Mouse (Mus musculus): ENCODE measurements at regions not wholly inside any gene's neighbourhood (a gene's known extent, or its start where the extent isn't known, plus 50 kb on each side); places are given as distances from the start of the nearest gene placed in this dataset.

- no peak for DNase-seq (ENCODE audit: low read depth)
Measured at GRCm38 (mm10) chr3:140875500-140876200, 336.5 kb downstream of the Pdha2 start.

DNA sequence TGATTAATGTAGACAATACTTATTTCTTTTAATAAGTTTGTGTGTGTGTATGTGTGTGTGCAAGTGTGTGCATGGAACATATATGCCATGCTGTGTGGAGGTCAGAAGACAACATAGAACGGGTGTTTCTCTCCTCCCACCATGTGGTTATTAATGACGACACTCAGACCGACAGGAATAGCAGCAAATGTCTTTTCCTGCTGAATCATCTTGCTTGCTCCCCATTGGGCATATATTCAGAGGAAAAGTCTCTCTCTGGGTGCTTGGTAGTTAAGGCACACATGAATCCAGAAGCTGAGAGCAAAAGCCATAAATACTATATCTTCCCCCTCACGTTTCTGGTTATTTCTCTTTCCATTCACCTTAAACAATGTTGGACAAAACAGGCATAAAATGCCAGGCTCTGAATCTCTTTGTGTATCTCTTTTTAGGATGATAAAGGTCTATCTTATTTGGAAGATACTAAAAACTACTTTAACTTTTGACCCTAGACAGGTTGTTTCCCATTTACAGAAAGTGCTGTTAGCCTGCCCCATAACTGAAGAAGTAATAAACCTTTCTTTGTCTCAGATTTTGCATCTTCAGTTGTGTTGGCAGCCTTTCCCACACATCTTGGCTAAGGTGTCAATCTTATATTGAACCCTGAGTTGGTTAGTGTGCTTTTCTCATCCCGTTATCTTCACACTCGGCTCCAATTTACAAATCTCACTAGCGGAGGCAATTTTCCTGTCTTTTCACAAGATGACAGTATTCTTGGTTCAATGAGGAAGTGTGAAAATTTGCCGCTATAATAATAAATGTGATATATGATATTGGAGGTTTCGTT is 337.9 kb downstream of the Pdha2 start:
- no peak for DNase-seq (ENCODE audit: low read depth)

DNA sequence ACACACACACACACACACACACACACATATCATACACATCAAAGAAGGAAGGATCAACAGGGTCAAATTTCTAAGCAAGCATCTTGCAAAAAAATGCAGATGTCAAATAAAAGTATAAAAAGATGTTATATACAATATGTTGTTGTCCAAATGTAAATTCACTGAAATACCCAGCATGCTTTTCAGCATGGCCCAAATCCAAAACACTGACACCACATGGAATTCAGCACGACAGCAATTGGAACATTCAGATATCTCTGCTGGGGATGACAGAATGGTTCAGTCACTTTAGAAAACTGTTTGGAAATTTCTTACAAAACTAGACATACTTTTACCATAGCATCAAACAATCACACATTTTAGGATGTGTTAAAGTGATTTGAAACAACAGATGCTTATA is 339.6 kb downstream of the Pdha2 start:
- no peak for DNase-seq (ENCODE audit: low read depth)

DNA sequence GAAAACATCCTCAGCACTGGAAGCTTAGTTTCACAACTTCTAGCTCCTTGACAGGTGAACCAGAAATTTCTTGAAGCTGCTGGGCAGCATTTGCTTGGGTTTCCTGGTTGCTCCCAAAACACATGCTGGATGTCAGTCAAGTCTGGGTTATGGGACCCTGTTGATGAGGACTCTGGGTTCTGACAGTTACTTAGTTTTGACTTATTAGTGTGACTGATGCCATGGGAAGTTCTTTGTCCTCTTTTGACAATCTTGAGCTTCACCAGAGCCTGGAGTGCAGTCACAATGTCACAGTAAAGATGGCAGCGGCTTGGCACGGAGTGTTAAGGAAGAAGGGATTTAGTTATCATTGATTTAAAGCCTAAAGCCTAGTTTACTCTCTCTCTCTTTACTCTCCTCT is 340.9 kb downstream of the Pdha2 start:
- no peak for DNase-seq (ENCODE audit: low read depth)

DNA sequence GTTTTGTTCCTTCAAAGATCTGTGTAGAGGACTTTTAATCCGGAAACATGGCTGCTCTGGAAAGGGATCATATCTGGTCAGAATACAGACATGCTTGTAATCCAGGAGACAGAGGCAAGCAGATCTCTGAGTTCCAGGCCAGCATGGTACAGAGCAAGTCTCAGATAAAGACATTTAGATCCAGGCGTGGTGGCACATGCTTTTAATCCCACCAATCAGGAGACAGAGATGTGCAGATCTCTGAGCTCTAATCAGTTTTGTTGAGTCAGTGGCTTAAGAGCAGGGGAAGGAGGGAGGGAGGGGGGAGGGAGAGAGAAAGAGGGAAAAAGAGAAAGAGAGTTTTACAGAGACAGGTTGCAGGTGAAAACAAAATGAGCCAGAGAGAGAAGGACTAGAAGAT is 372.0 kb downstream of the Pdha2 start:
- no peak for DNase-seq (ENCODE audit: low read depth)

- DNase-seq (ENCODE audit: low read depth): peak; percentile 13
Measured at GRCm38 (mm10) chr3:140837976-140838581, 374.1 kb downstream of the Pdha2 start.

- DNase-seq (ENCODE audit: low read depth): peak; percentile 15
Measured at GRCm38 (mm10) chr3:140821266-140821665, 390.9 kb downstream of the Pdha2 start.

DNA sequence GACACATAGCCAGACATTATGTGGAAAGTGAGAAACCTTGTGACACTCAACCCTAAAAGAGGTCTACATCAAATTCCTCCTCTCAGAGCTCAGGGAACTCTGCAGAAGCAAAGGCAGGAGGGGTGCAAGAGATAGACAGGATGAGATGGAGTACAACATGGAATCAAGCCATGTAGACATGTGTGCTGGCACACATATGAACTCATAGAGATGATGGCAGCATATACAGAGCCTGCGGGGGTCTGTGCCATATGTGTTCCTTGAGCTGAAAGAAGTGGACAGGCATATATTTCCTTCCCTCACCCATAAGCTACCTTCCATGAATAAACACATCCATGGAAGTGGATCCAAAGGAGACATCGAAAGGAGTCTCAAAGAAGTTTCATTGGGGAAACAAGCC is 406.6 kb downstream of the Pdha2 start:
- no peak for DNase-seq (ENCODE audit: low read depth)

GRCm38 (mm10) chr3:140792943-140793342 is 419.2 kb downstream of the Pdha2 start:
- DNase-seq (ENCODE audit: low read depth): no peak

DNA sequence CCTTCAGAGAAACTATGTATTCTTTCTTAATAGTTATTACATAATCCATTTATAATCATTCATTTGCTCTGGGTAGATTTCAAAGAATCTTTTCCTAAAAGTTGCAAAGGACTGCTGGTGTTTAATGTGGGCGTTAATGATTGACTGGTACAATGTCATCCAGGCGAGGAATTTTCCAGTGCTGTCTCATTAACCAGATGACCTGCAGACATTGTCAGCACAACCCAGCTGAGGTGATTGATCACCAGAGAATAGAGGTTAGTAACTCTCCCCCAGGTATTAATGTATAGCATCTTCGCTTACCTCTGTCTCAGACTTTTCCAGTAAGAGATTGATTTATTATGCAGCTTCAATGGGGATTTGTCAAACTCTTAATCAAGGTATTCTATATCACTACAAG is 426.5 kb downstream of the Pdha2 start:
- no peak for DNase-seq (ENCODE audit: low read depth)

DNA sequence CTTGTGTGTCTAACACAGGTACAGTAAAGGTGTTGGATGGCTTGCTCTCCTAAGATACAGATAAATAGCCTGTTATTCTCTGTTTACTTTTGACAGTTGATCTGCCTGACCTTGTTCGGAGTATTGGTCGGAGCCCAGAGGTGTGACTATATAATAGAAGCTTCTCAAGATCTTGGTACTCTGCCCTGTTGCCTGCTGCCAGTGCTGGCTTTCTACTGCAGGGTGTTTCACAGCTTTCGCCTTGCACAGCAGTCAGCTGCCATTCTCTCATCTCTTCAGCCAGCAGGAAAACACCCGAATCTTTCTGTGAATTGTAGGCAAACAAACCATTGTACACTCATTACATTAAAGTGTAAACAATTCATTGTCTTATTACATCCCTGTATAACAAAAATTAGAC is 452.1 kb downstream of the Pdha2 start:
- DNase-seq (ENCODE audit: low read depth): no peak

GRCm38 (mm10) chr3:140744501-140744900 is 467.7 kb downstream of the Pdha2 start:
- DNase-seq (ENCODE audit: low read depth): no peak

GRCm38 (mm10) chr3:140740430-140740829 is 471.7 kb downstream of the Pdha2 start:
- no peak for DNase-seq (ENCODE audit: low read depth)

GRCm38 (mm10) chr3:140738654-140739369 is 473.3 kb downstream of the Pdha2 start:
- DNase-seq (ENCODE audit: low read depth): no peak

- DNase-seq (ENCODE audit: low read depth): no peak
Measured at GRCm38 (mm10) chr3:140716896-140717295, 495.3 kb downstream of the Pdha2 start.

GRCm38 (mm10) chr3:140707591-140708131 is 504.5 kb downstream of the Pdha2 start:
- DNase-seq (ENCODE audit: low read depth): no peak

DNA sequence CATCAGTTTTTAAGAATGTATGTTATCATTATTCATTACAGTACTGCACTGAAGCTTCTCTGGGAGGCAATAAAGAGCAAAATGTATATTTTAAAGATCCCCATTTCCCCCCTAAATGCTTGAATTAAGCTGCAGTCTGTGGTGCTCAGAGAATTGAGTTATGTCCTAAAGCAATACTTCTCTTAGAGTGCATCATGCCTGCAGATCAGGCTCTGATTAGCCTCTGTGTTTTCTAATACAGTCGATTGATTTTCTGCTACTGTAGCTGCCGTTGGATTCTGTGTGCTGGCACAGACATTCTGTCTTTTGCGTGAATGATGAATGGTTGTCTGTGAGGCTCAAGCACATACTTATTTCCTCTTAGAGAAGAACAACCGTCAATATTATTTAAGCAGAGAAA is 505.4 kb downstream of the Pdha2 start:
- no peak for DNase-seq (ENCODE audit: low read depth)

GRCm38 (mm10) chr3:140705536-140705935 is 506.6 kb downstream of the Pdha2 start:
- DNase-seq (ENCODE audit: low read depth): no peak

GRCm38 (mm10) chr3:140702929-140703328 is 509.2 kb downstream of the Pdha2 start:
- no peak for DNase-seq (ENCODE audit: low read depth)

DNA sequence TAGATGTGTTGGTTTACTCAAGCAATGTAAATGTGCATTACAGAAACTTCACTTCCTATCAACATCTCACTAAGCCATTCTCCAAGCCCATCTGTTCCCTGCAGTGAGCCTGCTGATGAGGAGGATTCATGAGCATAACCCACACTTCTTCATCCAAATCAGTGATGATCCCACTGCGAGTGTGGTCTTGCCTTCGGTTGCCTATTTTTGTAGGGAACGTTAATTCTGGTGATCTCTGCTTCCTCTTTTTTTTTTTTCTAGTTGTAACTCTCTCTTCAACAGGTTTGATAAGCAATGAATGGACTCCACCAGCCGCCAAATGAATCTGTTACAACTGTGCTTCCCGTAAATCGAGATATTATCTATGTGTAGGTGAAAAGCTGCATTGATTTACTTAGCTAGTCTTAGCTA is 509.9 kb downstream of the Pdha2 start:
- no peak for DNase-seq (ENCODE audit: low read depth)

DNA sequence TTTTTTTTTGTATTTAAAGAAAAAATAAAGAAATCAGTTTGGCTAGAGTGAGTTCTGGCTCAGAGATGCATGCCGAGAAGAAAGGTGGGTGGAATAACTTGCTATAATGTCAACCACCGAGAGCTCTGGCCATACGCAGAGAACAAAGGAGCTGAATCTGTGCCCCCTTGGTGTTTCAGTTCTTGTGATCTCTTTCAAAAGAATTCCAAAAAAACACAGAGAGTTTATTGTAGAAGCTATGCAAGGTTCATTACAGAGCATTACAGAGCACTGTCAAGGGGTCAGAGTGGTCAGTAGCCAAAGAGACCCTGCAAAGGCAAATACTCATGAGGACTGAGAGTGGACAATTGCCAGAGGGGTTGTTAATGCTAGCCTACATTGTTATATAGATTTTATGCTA is 514.9 kb downstream of the Pdha2 start:
- no peak for DNase-seq (ENCODE audit: low read depth)

DNA sequence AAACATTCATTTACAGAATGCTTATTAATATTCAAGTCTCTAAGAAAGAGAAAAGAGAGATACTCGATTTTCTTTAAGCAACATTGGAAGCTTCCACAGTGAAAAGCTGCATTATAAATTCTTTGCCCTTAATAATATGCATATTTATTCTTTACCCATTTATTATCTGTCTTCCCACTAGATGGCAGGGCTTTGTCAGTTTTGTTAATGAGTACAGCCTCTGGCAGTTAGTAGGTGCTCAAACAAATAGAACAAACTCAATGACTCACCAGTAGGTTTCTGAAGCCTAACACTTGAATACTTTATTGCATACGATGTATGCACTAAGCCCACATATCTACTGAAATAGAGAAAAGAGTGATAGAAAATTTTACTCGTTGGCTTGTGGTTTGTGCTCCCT is 529.4 kb downstream of the Pdha2 start:
- no peak for DNase-seq (ENCODE audit: low read depth)
